Mouse (Mus musculus) bone marrow macrophage, adult 2 months (primary cell): ENCODE results near the gene Pacs2.

Experiments
- CTCF ChIP-seq: IDR thresholded peaks from 2 replicates; pipeline ENCODE4 v1.5.1; 2012; ENCODE audit warnings: low read depth, mild to moderate bottlenecking, low read length, moderate library complexity
- POLR2A ChIP-seq: IDR thresholded peaks from 2 replicates; pipeline ENCODE4 v1.6.1; 2012; ENCODE audit warnings: mild to moderate bottlenecking, low read depth, low read length, borderline replicate concordance

DNA sequence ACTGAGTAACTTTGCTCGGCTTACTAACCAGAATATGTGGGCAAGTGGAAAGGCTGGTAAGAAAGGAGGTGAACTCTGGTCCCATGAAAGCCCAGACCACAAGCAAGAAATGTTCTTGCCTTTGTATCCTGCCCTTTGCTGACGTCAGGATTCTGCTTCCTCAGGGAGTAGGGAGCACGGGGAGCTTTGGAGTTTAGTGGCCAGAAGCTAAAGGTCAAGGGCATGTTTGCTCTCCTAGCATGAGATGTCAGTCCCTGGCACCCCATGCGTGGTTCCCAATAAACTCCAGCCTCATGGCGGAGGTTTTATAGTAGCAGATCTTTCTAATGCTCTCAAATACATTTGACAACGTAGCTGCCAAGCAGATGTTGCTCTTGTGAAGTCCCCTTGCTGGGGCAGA, 57.5 kb downstream of the Pacs2 start:
- TF ChIP-seq CTCF (no peak), POLR2A (no peak)
